Mouse (Mus musculus) heart, postnatal 0 days (tissue): Measurements from ENCODE around the gene Casp2.

Experiments used
- CTCF ChIP-seq: IDR thresholded peaks from 2 replicates; pipeline ENCODE4 v1.5.1; 2016; ENCODE audit warnings: antibody characterized with exemption, control low read depth, low read depth
- EP300 ChIP-seq: IDR thresholded peaks from 2 replicates; pipeline ENCODE4 v1.6.1; 2016; ENCODE audit warnings: antibody characterized with exemption, low read depth

DNA sequence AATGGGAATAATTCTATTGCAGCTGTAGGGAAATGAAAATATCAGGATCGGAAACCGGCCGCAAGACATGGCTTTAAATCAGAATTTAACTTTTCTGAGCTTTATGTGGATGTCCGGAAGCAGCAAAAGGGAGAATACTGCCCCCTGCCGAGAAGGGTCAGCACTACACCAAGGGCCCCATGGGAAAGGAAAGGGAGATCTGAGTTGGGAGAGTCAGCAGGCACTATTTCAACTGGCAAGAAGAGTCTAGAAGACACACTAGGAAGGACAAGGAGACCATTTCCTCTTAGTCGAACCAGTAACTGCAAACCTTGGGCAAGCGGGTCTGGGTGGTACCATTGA is 60.5 kb downstream of the Casp2 start:
- TF ChIP-seq EP300: no peak
- peak; percentile 67 for TF ChIP-seq CTCF
